Mouse (Mus musculus): ENCODE data around the gene Wasf1. TPM values are rescaled to one million over a fixed set of nuclear protein-coding genes. Genes with fewer than 3 reads are reported as not detected.

Gene Wasf1
- 0.62 and 0.93 TPM in 2 replicates for polyA plus RNA-seq (2012; rRNA removed)

GRCm38 (mm10) chr10:40882831-40883643, at the start of gene Wasf1, which contains the start of gene Cdc40:
TSS of gene Wasf1 (plus strand) at chr10:40883475.
TSS of gene Cdc40 (minus strand) at chr10:40883311.
- no peaks in the 10 kb centered on the region for H3K36me3 ChIP-seq (ENCODE audit: control insufficient read depth, insufficient read depth, low read length)
- DNase-seq, result peak; percentile 95
- H3K4me3 ChIP-seq (ENCODE audit: control insufficient read depth, insufficient read depth, low read length), result peak within 1 kb of the TSS; percentile 82
- H3K27ac ChIP-seq (ENCODE audit: control insufficient read depth, insufficient read depth, low read length), result peak within 1 kb of the TSS; percentile 30
- peaks cover 7% of the 10 kb centered on the region for H3K4me1 ChIP-seq (replicated peaks; ENCODE audit: control insufficient read depth, insufficient read depth, low read length)
- TF ChIP-seq CTCF (IDR thresholded peaks at IDR 0.05; ENCODE audit: borderline replicate concordance, control insufficient read depth, extremely low read depth, insufficient read depth, low read length, poor library complexity), result no peak
- peak; percentile 63 for TF ChIP-seq POLR2A (IDR thresholded peaks at IDR 0.05; ENCODE audit: control insufficient read depth, extremely low read depth, insufficient read depth, low read length, poor library complexity)
- peaks cover 6% of the 10 kb centered on the region for H3K27me3 ChIP-seq (ENCODE audit: control insufficient read depth, insufficient read depth, low read length)
- under 1% methylated on average over 44 of the region's 44 CpGs for WGBS

- Histone ChIP-seq H3K4me1 (replicated peaks; ENCODE audit: control insufficient read depth, insufficient read depth, low read length) (no peaks in the 10 kb centered on the region), H3K36me3 (ENCODE audit: control insufficient read depth, insufficient read depth, low read length) (peaks cover 39% of the 10 kb centered on the region), H3K4me3 (ENCODE audit: control insufficient read depth, insufficient read depth, low read length) (no peak overlapping the region), H3K27ac (ENCODE audit: control insufficient read depth, insufficient read depth, low read length) (no peak overlapping the region), H3K27me3 (ENCODE audit: control insufficient read depth, insufficient read depth, low read length) (no peaks in the 10 kb centered on the region)
- 93% methylated on average over 5 of the region's 5 CpGs for WGBS
- DNase-seq, result no peak
- no peak for TF ChIP-seq CTCF (IDR thresholded peaks at IDR 0.05; ENCODE audit: borderline replicate concordance, control insufficient read depth, extremely low read depth, insufficient read depth, low read length, poor library complexity)
- TF ChIP-seq POLR2A (IDR thresholded peaks at IDR 0.05; ENCODE audit: control insufficient read depth, extremely low read depth, insufficient read depth, low read length, poor library complexity), result no peak
Measured at GRCm38 (mm10) chr10:40840086-40840485, 43.2 kb upstream of the Wasf1 start.

- H3K27me3 ChIP-seq (ENCODE audit: control insufficient read depth, insufficient read depth, low read length), result no peaks in the 10 kb centered on the region
- H3K4me1 ChIP-seq (replicated peaks; ENCODE audit: control insufficient read depth, insufficient read depth, low read length), result no peaks in the 10 kb centered on the region
- no peak overlapping the region for H3K27ac ChIP-seq (ENCODE audit: control insufficient read depth, insufficient read depth, low read length)
- no peak for DNase-seq
- WGBS, result 97% methylated on average over 5 of the region's 5 CpGs
- TF ChIP-seq POLR2A (IDR thresholded peaks at IDR 0.05; ENCODE audit: control insufficient read depth, extremely low read depth, insufficient read depth, low read length, poor library complexity) (no peak), CTCF (IDR thresholded peaks at IDR 0.05; ENCODE audit: borderline replicate concordance, control insufficient read depth, extremely low read depth, insufficient read depth, low read length, poor library complexity) (no peak)
- H3K4me3 ChIP-seq (ENCODE audit: control insufficient read depth, insufficient read depth, low read length), result no peak overlapping the region
- H3K36me3 ChIP-seq (ENCODE audit: control insufficient read depth, insufficient read depth, low read length), result peaks cover 47% of the 10 kb centered on the region
Measured at GRCm38 (mm10) chr10:40843841-40844240, 39.4 kb upstream of the Wasf1 start.

- H3K4me1 ChIP-seq (replicated peaks; ENCODE audit: control insufficient read depth, insufficient read depth, low read length), result no peaks in the 10 kb centered on the region
- no peak overlapping the region for H3K27ac ChIP-seq (ENCODE audit: control insufficient read depth, insufficient read depth, low read length)
- no peaks in the 10 kb centered on the region for H3K27me3 ChIP-seq (ENCODE audit: control insufficient read depth, insufficient read depth, low read length)
- TF ChIP-seq CTCF (IDR thresholded peaks at IDR 0.05; ENCODE audit: borderline replicate concordance, control insufficient read depth, extremely low read depth, insufficient read depth, low read length, poor library complexity), result no peak
- DNase-seq, result no peak
- 96% methylated on average over 10 of the region's 10 CpGs for WGBS
- no peak overlapping the region for H3K4me3 ChIP-seq (ENCODE audit: control insufficient read depth, insufficient read depth, low read length)
- H3K36me3 ChIP-seq (ENCODE audit: control insufficient read depth, insufficient read depth, low read length), result peaks cover 53% of the 10 kb centered on the region
Measured at GRCm38 (mm10) chr10:40844546-40844945, 38.7 kb upstream of the Wasf1 start.

GRCm38 (mm10) chr10:40845626-40846025, 37.6 kb upstream of the Wasf1 start:
- TF ChIP-seq POLR2A (IDR thresholded peaks at IDR 0.05; ENCODE audit: control insufficient read depth, extremely low read depth, insufficient read depth, low read length, poor library complexity), result no peak
- TF ChIP-seq CTCF (IDR thresholded peaks at IDR 0.05; ENCODE audit: borderline replicate concordance, control insufficient read depth, extremely low read depth, insufficient read depth, low read length, poor library complexity), result no peak
- WGBS, result 97% methylated on average over 6 of the region's 6 CpGs
- peaks cover 49% of the 10 kb centered on the region for H3K36me3 ChIP-seq (ENCODE audit: control insufficient read depth, insufficient read depth, low read length)

GRCm38 (mm10) chr10:40847176-40847874, 36.0 kb upstream of the Wasf1 start:
- Histone ChIP-seq H3K27me3 (ENCODE audit: control insufficient read depth, insufficient read depth, low read length) (no peaks in the 10 kb centered on the region), H3K27ac (ENCODE audit: control insufficient read depth, insufficient read depth, low read length) (no peak overlapping the region), H3K36me3 (ENCODE audit: control insufficient read depth, insufficient read depth, low read length) (peaks cover 41% of the 10 kb centered on the region), H3K4me1 (replicated peaks; ENCODE audit: control insufficient read depth, insufficient read depth, low read length) (no peaks in the 10 kb centered on the region), H3K4me3 (ENCODE audit: control insufficient read depth, insufficient read depth, low read length) (no peak overlapping the region)
- WGBS, result 94% methylated on average over 10 of the region's 10 CpGs
- no peak for DNase-seq
- TF ChIP-seq POLR2A (IDR thresholded peaks at IDR 0.05; ENCODE audit: control insufficient read depth, extremely low read depth, insufficient read depth, low read length, poor library complexity), result no peak
- TF ChIP-seq CTCF (IDR thresholded peaks at IDR 0.05; ENCODE audit: borderline replicate concordance, control insufficient read depth, extremely low read depth, insufficient read depth, low read length, poor library complexity), result no peak

More at GRCm38 (mm10) chr10:40845626-40846025, 37.6 kb upstream of the Wasf1 start:
- H3K4me1 ChIP-seq (replicated peaks; ENCODE audit: control insufficient read depth, insufficient read depth, low read length), result no peaks in the 10 kb centered on the region
- no peak for DNase-seq
- no peak overlapping the region for H3K4me3 ChIP-seq (ENCODE audit: control insufficient read depth, insufficient read depth, low read length)
- H3K27ac ChIP-seq (ENCODE audit: control insufficient read depth, insufficient read depth, low read length), result no peak overlapping the region
- H3K27me3 ChIP-seq (ENCODE audit: control insufficient read depth, insufficient read depth, low read length), result no peaks in the 10 kb centered on the region
